Mouse (Mus musculus) gastrocnemius, adult 18-20 months (tissue): ENCODE measurements around the gene Ranbp1. TPM values are rescaled to one million over a fixed set of nuclear protein-coding genes. Genes with fewer than 3 reads are reported as not detected.
A peak's percentile ranks its signal among the peaks of the same experiment; 100 is the strongest.
"Not testable (repeated sequence)": the region's sequence is repeated elsewhere in the genome, so short reads cannot be mapped to it uniquely, and the experiment has no call there.

Experiments
- DNase-seq: peaks from one replicate; pipeline ENCODE4 v3.0.0; 2021; ENCODE audit warnings: low spot score
- long read RNA-seq, 2 experiments: library from polyadenylated mRNA; stranded (forward); transcript quantifications; one replicate each; pipeline ENCODE4 v2.0.0; 2021
- total RNA-seq, 2 experiments: library from RNA; stranded (reverse); gene quantifications; 2 replicates each; pipeline ENCODE4 v1.2.3; 2021

The Ranbp1 gene
- total RNA-seq, result 10 to 100 TPM; 20.0 to 26.0 TPM
- long read RNA-seq, experiment 1, transcript Ranbp1-202 (6 exons, 1,085 nt), result major isoform, 42 of 43 reads
- long read RNA-seq, experiment 1, partial matches to known transcripts, result 1 of 43 reads
- long read RNA-seq, experiment 1, other reads (novel, unspliced or antisense), result 0 of 43 reads
- long read RNA-seq, experiment 2, transcript Ranbp1-202 (6 exons, 1,085 nt), result major isoform, 29 of 30 reads
- long read RNA-seq, experiment 2, partial matches to known transcripts, result 0 of 30 reads
- long read RNA-seq, experiment 2, other reads (novel, unspliced or antisense), result 1 of 30 reads

GRCm38 (mm10) chr16:18248433-18249363 lies at the start of gene Ranbp1, which contains the start of gene Trmt2a:
TSS of gene Ranbp1 (minus strand) at chr16:18248732.
TSS of gene Trmt2a (plus strand) at chr16:18248679.
- peak; percentile 98 for DNase-seq

- DNase-seq, result not testable (repeated sequence)
Measured at GRCm38 (mm10) chr16:18289614-18290013, 41.1 kb upstream of the Ranbp1 start.

- peak; percentile 98 for DNase-seq
Measured at GRCm38 (mm10) chr16:18289067-18289588, 40.6 kb upstream of the Ranbp1 start, which contains the start of gene Dgcr8. TSS of gene Dgcr8 (minus strand) at chr16:18289246.

- no peak for DNase-seq
Measured at GRCm38 (mm10) chr16:18288581-18289061, 40.1 kb upstream of the Ranbp1 start.

- no peak for DNase-seq
Measured at GRCm38 (mm10) chr16:18288166-18288565, 39.6 kb upstream of the Ranbp1 start.

- no peak for DNase-seq
Measured at GRCm38 (mm10) chr16:18275166-18275565, 26.6 kb upstream of the Ranbp1 start.

- no peak for DNase-seq
Measured at GRCm38 (mm10) chr16:18268182-18268581, 19.6 kb upstream of the Ranbp1 start.

GRCm38 (mm10) chr16:18265024-18265423 lies 16.5 kb upstream of the Ranbp1 start:
- no peak for DNase-seq

- DNase-seq, result no peak
Measured at GRCm38 (mm10) chr16:18258221-18258620, 9.7 kb upstream of the Ranbp1 start, which contains the start of gene Gm49776. TSS of gene Gm49776 (minus strand) at chr16:18258321.

GRCm38 (mm10) chr16:18253866-18254265 lies 5.3 kb upstream of the Ranbp1 start:
- DNase-seq, result no peak

GRCm38 (mm10) chr16:18252736-18253135 lies 4.2 kb upstream of the Ranbp1 start:
- DNase-seq, result no peak

- DNase-seq, result no peak
Measured at GRCm38 (mm10) chr16:18250828-18251790, 2.6 kb upstream of the Ranbp1 start.

GRCm38 (mm10) chr16:18250231-18250630 lies 1.7 kb upstream of the Ranbp1 start:
- no peak for DNase-seq

- DNase-seq, result peak; percentile 40
Measured at GRCm38 (mm10) chr16:18249364-18249967, 934 bp upstream of the Ranbp1 start.

GRCm38 (mm10) chr16:18247521-18248399 lies 772 bp downstream of the Ranbp1 start:
- DNase-seq, result no peak

GRCm38 (mm10) chr16:18241581-18241980 lies 7.0 kb downstream of the Ranbp1 start:
- DNase-seq, result no peak

GRCm38 (mm10) chr16:18236676-18237501 lies 11.6 kb downstream of the Ranbp1 start:
- no peak for DNase-seq

GRCm38 (mm10) chr16:18235389-18236065 lies 13.0 kb downstream of the Ranbp1 start:
- peak; percentile 68 for DNase-seq
